Mouse (Mus musculus): ENCODE data around the gene Sirt2. TPM values are rescaled to one million over a fixed set of nuclear protein-coding genes. Genes with fewer than 3 reads are reported as not detected.

Sirt2 gene
- polyA plus RNA-seq, 1 experiment from 2014 or later = 110 TPM

- Histone ChIP-seq H3K27me3 (ENCODE audit: control insufficient read depth, insufficient read depth, low read length) (no peaks in the 10 kb centered on the region), H3K4me3 (ENCODE audit: low read depth, low read length) (no peak overlapping the region), H3K9ac (replicated peaks; ENCODE audit: low read depth, low read length) (no peak overlapping the region), H3K4me2 (ENCODE audit: low read depth, low read length) (no peak overlapping the region), H3K9me3 (ENCODE audit: control insufficient read depth, low read length) (no peaks in the 10 kb centered on the region), H3K36me3 (ENCODE audit: control insufficient read depth, insufficient read depth, low read length) (peaks cover 4% of the 10 kb centered on the region), H3K27ac (ENCODE audit: low read depth, low read length) (no peak overlapping the region), H3K4me1 (ENCODE audit: control insufficient read depth, insufficient read depth, low read length) (peaks cover 9% of the 10 kb centered on the region)
- WGBS = 94% methylated on average over 11 of the region's 11 CpGs
- no peak for ATAC-seq (ENCODE audit: low read depth)
These were observed 5.3 kb downstream of the Sirt2 start for GRCm38 (mm10) chr7:28771867-28772266.

GRCm38 (mm10) chr7:28773163-28773562, 6.6 kb downstream of the Sirt2 start:
- no peak overlapping the region for H3K9ac ChIP-seq (replicated peaks; ENCODE audit: low read depth, low read length)
- peaks cover 4% of the 10 kb centered on the region for H3K36me3 ChIP-seq (ENCODE audit: control insufficient read depth, insufficient read depth, low read length)
- H3K9me3 ChIP-seq (ENCODE audit: control insufficient read depth, low read length) = no peaks in the 10 kb centered on the region
- H3K4me3 ChIP-seq (ENCODE audit: low read depth, low read length) = no peak overlapping the region
- H3K4me2 ChIP-seq (ENCODE audit: low read depth, low read length) = no peak overlapping the region
- ATAC-seq (ENCODE audit: low read depth) = no peak
- no peak overlapping the region for H3K27ac ChIP-seq (ENCODE audit: low read depth, low read length)
- WGBS = 79% methylated on average over 3 of the region's 3 CpGs
- no peaks in the 10 kb centered on the region for H3K4me1 ChIP-seq (ENCODE audit: control insufficient read depth, insufficient read depth, low read length)
- no peaks in the 10 kb centered on the region for H3K27me3 ChIP-seq (ENCODE audit: control insufficient read depth, insufficient read depth, low read length)

- WGBS = 40% methylated on average over 12 of the region's 12 CpGs
- Histone ChIP-seq H3K36me3 (ENCODE audit: control insufficient read depth, insufficient read depth, low read length) (peaks cover 4% of the 10 kb centered on the region), H3K4me3 (ENCODE audit: low read depth, low read length) (no peak overlapping the region), H3K4me2 (ENCODE audit: low read depth, low read length) (no peak overlapping the region), H3K9ac (replicated peaks; ENCODE audit: low read depth, low read length) (no peak overlapping the region), H3K27ac (ENCODE audit: low read depth, low read length) (peak overlapping the region; percentile 34), H3K27me3 (ENCODE audit: control insufficient read depth, insufficient read depth, low read length) (no peaks in the 10 kb centered on the region), H3K9me3 (ENCODE audit: control insufficient read depth, low read length) (no peaks in the 10 kb centered on the region), H3K4me1 (ENCODE audit: control insufficient read depth, insufficient read depth, low read length) (no peaks in the 10 kb centered on the region)
- ATAC-seq (ENCODE audit: low read depth) = 0 out of 2 replicates have a peak, but pooled peaks have one; percentile 28
These were observed 7.6 kb downstream of the Sirt2 start for GRCm38 (mm10) chr7:28774164-28774563.

GRCm38 (mm10) chr7:28775129-28775528, 8.6 kb downstream of the Sirt2 start:
- Histone ChIP-seq H3K4me2 (ENCODE audit: low read depth, low read length) (no peak overlapping the region), H3K9ac (replicated peaks; ENCODE audit: low read depth, low read length) (no peak overlapping the region), H3K27me3 (ENCODE audit: control insufficient read depth, insufficient read depth, low read length) (no peaks in the 10 kb centered on the region), H3K4me3 (ENCODE audit: low read depth, low read length) (no peak overlapping the region), H3K27ac (ENCODE audit: low read depth, low read length) (no peak overlapping the region), H3K4me1 (ENCODE audit: control insufficient read depth, insufficient read depth, low read length) (no peaks in the 10 kb centered on the region), H3K36me3 (ENCODE audit: control insufficient read depth, insufficient read depth, low read length) (peaks cover 4% of the 10 kb centered on the region), H3K9me3 (ENCODE audit: control insufficient read depth, low read length) (no peaks in the 10 kb centered on the region)
- 79% methylated on average over 7 of the region's 7 CpGs for WGBS
- peak; percentile 47; the same call in 1 of the 2 replicates for ATAC-seq (ENCODE audit: low read depth)

- H3K27me3 ChIP-seq (ENCODE audit: control insufficient read depth, insufficient read depth, low read length) = no peaks in the 10 kb centered on the region
- H3K27ac ChIP-seq (ENCODE audit: low read depth, low read length) = no peak overlapping the region
- 87% methylated on average over 9 of the region's 9 CpGs for WGBS
- no peaks in the 10 kb centered on the region; the same call in 1 of the 2 replicates for H3K4me1 ChIP-seq (ENCODE audit: control insufficient read depth, insufficient read depth, low read length)
- H3K4me2 ChIP-seq (ENCODE audit: low read depth, low read length) = no peak overlapping the region
- no peak overlapping the region for H3K9ac ChIP-seq (replicated peaks; ENCODE audit: low read depth, low read length)
- no peak overlapping the region for H3K4me3 ChIP-seq (ENCODE audit: low read depth, low read length)
- no peak for ATAC-seq (ENCODE audit: low read depth)
- no peaks in the 10 kb centered on the region for H3K9me3 ChIP-seq (ENCODE audit: control insufficient read depth, low read length)
- H3K36me3 ChIP-seq (ENCODE audit: control insufficient read depth, insufficient read depth, low read length) = no peaks in the 10 kb centered on the region; the same call in 1 of the 2 replicates
These were observed 12.3 kb downstream of the Sirt2 start for GRCm38 (mm10) chr7:28778825-28779224.

- H3K4me3 ChIP-seq (ENCODE audit: low read depth, low read length) = no peak overlapping the region
- H3K36me3 ChIP-seq (ENCODE audit: control insufficient read depth, insufficient read depth, low read length) = no peaks in the 10 kb centered on the region
- H3K4me2 ChIP-seq (ENCODE audit: low read depth, low read length) = no peak overlapping the region
- no peak overlapping the region for H3K9ac ChIP-seq (replicated peaks; ENCODE audit: low read depth, low read length)
- 46% methylated on average over 6 of the region's 6 CpGs for WGBS
- no peaks in the 10 kb centered on the region for H3K9me3 ChIP-seq (ENCODE audit: control insufficient read depth, low read length)
- no peaks in the 10 kb centered on the region for H3K27me3 ChIP-seq (ENCODE audit: control insufficient read depth, insufficient read depth, low read length)
- peak; percentile 50; the same call in 1 of the 2 replicates for ATAC-seq (ENCODE audit: low read depth)
- H3K4me1 ChIP-seq (ENCODE audit: control insufficient read depth, insufficient read depth, low read length) = no peaks in the 10 kb centered on the region; the same call in 1 of the 2 replicates
- H3K27ac ChIP-seq (ENCODE audit: low read depth, low read length) = no peak overlapping the region
These were observed 13.6 kb downstream of the Sirt2 start for GRCm38 (mm10) chr7:28780067-28780658.

GRCm38 (mm10) chr7:28780857-28781256, 14.3 kb downstream of the Sirt2 start:
- WGBS = 83% methylated on average over 7 of the region's 7 CpGs
- H3K27ac ChIP-seq (ENCODE audit: low read depth, low read length) = no peak overlapping the region
- ATAC-seq (ENCODE audit: low read depth) = no peak

GRCm38 (mm10) chr7:28781261-28781663, 14.7 kb downstream of the Sirt2 start:
- Histone ChIP-seq H3K4me1 (ENCODE audit: control insufficient read depth, insufficient read depth, low read length) (no peaks in the 10 kb centered on the region; the same call in 1 of the 2 replicates), H3K36me3 (ENCODE audit: control insufficient read depth, insufficient read depth, low read length) (0 out of 2 replicates have a peak, but pooled peaks cover 4% of the 10 kb centered on the region), H3K4me3 (ENCODE audit: low read depth, low read length) (no peak overlapping the region), H3K27ac (ENCODE audit: low read depth, low read length) (no peak overlapping the region), H3K9me3 (ENCODE audit: control insufficient read depth, low read length) (no peaks in the 10 kb centered on the region), H3K4me2 (ENCODE audit: low read depth, low read length) (no peak overlapping the region), H3K9ac (replicated peaks; ENCODE audit: low read depth, low read length) (no peak overlapping the region), H3K27me3 (ENCODE audit: control insufficient read depth, insufficient read depth, low read length) (no peaks in the 10 kb centered on the region)
- no peak for ATAC-seq (ENCODE audit: low read depth)
- WGBS = 93% methylated on average over 8 of the region's 8 CpGs

More at GRCm38 (mm10) chr7:28780857-28781256, 14.3 kb downstream of the Sirt2 start:
- Histone ChIP-seq H3K4me2 (ENCODE audit: low read depth, low read length) (no peak overlapping the region), H3K4me1 (ENCODE audit: control insufficient read depth, insufficient read depth, low read length) (no peaks in the 10 kb centered on the region; the same call in 1 of the 2 replicates), H3K36me3 (ENCODE audit: control insufficient read depth, insufficient read depth, low read length) (0 out of 2 replicates have a peak, but pooled peaks cover 4% of the 10 kb centered on the region), H3K4me3 (ENCODE audit: low read depth, low read length) (no peak overlapping the region), H3K9ac (replicated peaks; ENCODE audit: low read depth, low read length) (no peak overlapping the region), H3K27me3 (ENCODE audit: control insufficient read depth, insufficient read depth, low read length) (no peaks in the 10 kb centered on the region), H3K9me3 (ENCODE audit: control insufficient read depth, low read length) (no peaks in the 10 kb centered on the region)

GRCm38 (mm10) chr7:28785161-28785560, 18.6 kb downstream of the Sirt2 start:
- Histone ChIP-seq H3K4me1 (ENCODE audit: control insufficient read depth, insufficient read depth, low read length) (no peaks in the 10 kb centered on the region; the same call in 1 of the 2 replicates), H3K4me3 (ENCODE audit: low read depth, low read length) (no peak overlapping the region), H3K36me3 (ENCODE audit: control insufficient read depth, insufficient read depth, low read length) (peaks cover 4% of the 10 kb centered on the region; the same call in 1 of the 2 replicates), H3K27ac (ENCODE audit: low read depth, low read length) (no peak overlapping the region), H3K9ac (replicated peaks; ENCODE audit: low read depth, low read length) (no peak overlapping the region), H3K27me3 (ENCODE audit: control insufficient read depth, insufficient read depth, low read length) (no peaks in the 10 kb centered on the region), H3K9me3 (ENCODE audit: control insufficient read depth, low read length) (no peaks in the 10 kb centered on the region), H3K4me2 (ENCODE audit: low read depth, low read length) (no peak overlapping the region)
- WGBS = 81% methylated on average over 5 of the region's 5 CpGs
- no peak for ATAC-seq (ENCODE audit: low read depth)
